Mouse (Mus musculus) E14TG2a.4 (cell line): ENCODE measurements around the gene Flnb.

ENCODE experiments used
- CTCF ChIP-seq: conservative IDR thresholded peaks from 2 replicates; pipeline ENCODE4 v1.5.1; 2014; ENCODE audit warnings: low read length
- NANOG ChIP-seq: IDR thresholded peaks from 2 replicates; pipeline ENCODE4 v1.6.1; 2014; ENCODE audit warnings: borderline replicate concordance, low read length, mixed read lengths

DNA sequence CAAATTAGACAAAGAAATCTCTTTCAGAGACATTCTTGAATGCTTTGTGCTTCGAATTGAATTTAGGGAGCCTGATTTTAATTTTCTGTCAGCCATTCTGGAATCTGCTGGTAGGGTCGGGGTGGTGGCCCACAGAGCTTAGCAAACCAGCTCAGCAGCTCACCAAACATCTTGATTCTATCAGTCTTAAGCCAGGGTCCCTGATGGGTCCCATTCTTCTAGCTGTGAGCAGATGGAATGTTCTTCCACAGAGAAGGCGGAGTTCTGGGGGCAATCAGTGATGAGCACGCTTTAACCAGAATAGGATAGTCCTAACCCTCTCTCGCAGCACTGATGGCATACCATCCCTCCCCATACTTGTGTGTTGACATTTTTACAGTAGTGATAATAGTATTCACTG lies 37.7 kb downstream of the Flnb start:
- TF ChIP-seq CTCF (no peak), NANOG (no peak)
